Comparison of ENCODE assay signal across 12 mouse cellular contexts in the genomic region with DNA sequence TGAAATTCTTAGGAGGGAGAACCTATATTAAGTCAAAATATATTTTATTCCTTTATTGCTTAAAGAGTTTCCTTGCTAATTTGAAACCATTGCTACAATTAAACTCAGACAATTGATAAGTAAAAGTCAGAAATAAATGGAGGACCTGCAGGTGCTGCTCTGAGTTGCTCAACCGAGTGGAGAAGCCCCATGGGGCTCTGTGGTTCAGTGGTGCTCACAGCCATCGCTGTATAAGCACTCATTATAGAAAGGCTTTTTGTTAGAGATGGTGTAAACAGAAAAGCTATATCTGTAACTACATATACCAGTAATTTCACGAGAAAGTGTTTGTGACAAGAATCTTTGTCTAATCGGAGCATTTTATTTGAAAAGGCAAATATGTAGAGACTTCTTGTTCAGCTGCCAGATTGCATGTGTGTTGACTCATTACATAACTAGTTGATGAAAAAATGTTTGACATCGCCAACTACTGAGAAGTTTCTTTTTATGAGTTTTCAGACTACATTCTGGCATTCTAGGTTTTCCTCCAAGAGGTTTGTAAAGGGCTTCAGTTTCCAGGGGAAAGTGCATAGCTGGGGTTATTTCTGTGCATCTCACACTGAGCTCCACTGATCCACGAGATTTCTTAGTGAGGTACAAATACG.
DNase-seq lines count a peak whose midpoint lies in the region.
"Had no signal": no experiment of that assay in that cellular context is flagged by ENCODE, and none has a peak within 500 bp of the region (broad histone marks: within the 10 kb centered on the region; RNA-seq: fewer than 3 reads in every experiment).

No protein-coding gene starts in this region.

- intact Hi-C loops in heart, postnatal 14 days (cut with DNase I): no loop called here

- DNase-seq in heart, adult 18-20 months: peak; percentile 26 to 34
- no peak for DNase-seq in heart, postnatal 14 days
- DNase-seq in spleen, adult 18-20 months: peak; percentile 31 to 37
- DNase-seq in spleen, postnatal 4 days (ENCODE audit: low spot score in 2 of 2): no peak
- peak; percentile 49 for DNase-seq in fibroblast of lung, adult 2 months (ENCODE audit: low read depth)
- DNase-seq in embryo, embryonic 9.5 days (ENCODE audit: extremely low spot score): no peak
- DNase-seq in thymus, postnatal 4 days: no peak
- DNase-seq: cerebellum, adult 11 months; cerebellum, postnatal 36 days; gastrocnemius, postnatal 25 days; midbrain, embryonic 14.5 days; thymus, postnatal 14 days had no signal

Comparison
In these comparisons a context has a peak if more than half of its experiments do, and no peak if none do; other contexts are left out.
1. DNase-seq: peak in heart, adult 18-20 months (2 of 2), spleen, adult 18-20 months (2 of 2) and fibroblast of lung, adult 2 months (single experiment); none in heart, postnatal 14 days (0 of 2), spleen, postnatal 4 days (0 of 2), embryo, embryonic 9.5 days (single experiment) and thymus, postnatal 4 days (single experiment).